11 mouse cellular contexts compared by ENCODE assay signal in genomic region chrX:57304784-57305287, GRCm38 (mm10). TPM values are rescaled to one million over a fixed set of nuclear protein-coding genes. Genes with fewer than 3 reads are reported as not detected.
DNase-seq lines count a peak whose midpoint lies in the region; ATAC-seq and TF ChIP-seq lines count a peak whose summit lies in the region.
"Had no signal": no experiment of that assay in that cellular context is flagged by ENCODE, and none has a peak within 500 bp of the region (broad histone marks: within the 10 kb centered on the region; RNA-seq: fewer than 3 reads in every experiment).

No protein-coding gene starts in this region.

- no peaks in the 10 kb centered on the region for H3K9me3 ChIP-seq in forebrain, embryonic 10.5 days

- H3K27me3 ChIP-seq in kidney, adult 2 months (replicated peaks; ENCODE audit: control insufficient read depth, insufficient read depth, low read length) = no peaks in the 10 kb centered on the region
- no peaks in the 10 kb centered on the region for H3K27me3 ChIP-seq in forebrain, embryonic 10.5 days (ENCODE audit: poor library complexity, severe bottlenecking)

- no peak for TF ChIP-seq CTCF in kidney, adult 2 months (conservative IDR thresholded peaks at IDR 0.05; ENCODE audit: insufficient read depth, insufficient read length, low read depth, low read length)
- TF ChIP-seq CTCF in bone marrow, adult 2 months (IDR thresholded peaks at IDR 0.05; ENCODE audit: control insufficient read depth, insufficient read depth, low read length) = no peak

- H3K4me3 ChIP-seq in kidney, adult 2 months (ENCODE audit: insufficient read depth, low read depth, low read length) = no peak overlapping the region
- no peak overlapping the region for H3K4me3 ChIP-seq in bone marrow, adult 2 months (replicated peaks; ENCODE audit: control insufficient read depth, low read depth, low read length)
- H3K4me3 ChIP-seq in forebrain, embryonic 10.5 days = no peak overlapping the region

- H3K36me3 ChIP-seq in kidney, adult 2 months (ENCODE audit: control insufficient read depth, insufficient read depth, low read length) = no peaks in the 10 kb centered on the region
- no peaks in the 10 kb centered on the region for H3K36me3 ChIP-seq in forebrain, embryonic 10.5 days (replicated peaks)

- 83% methylated on average over 3 of the region's 3 CpGs for WGBS in kidney, adult 2 months
- 17% methylated on average over 3 of the region's 3 CpGs for WGBS in bone marrow, adult 2 months
- 93% methylated on average over 3 of the region's 3 CpGs for WGBS in forebrain, embryonic 10.5 days

- ATAC-seq in monocyte, adult 5-6 weeks (replicated peaks; ENCODE audit: insufficient number of reproducible peaks, low FRiP score, low TSS enrichment, poor library complexity, severe bottlenecking) = peak; percentile 80

- no peak overlapping the region for H3K27ac ChIP-seq in kidney, adult 2 months (ENCODE audit: insufficient read depth, low read depth, low read length)
- peak overlapping the region; percentile 81 for H3K27ac ChIP-seq in bone marrow, adult 2 months (ENCODE audit: control insufficient read depth, insufficient read depth, low read depth, low read length, poor library complexity)
- H3K27ac ChIP-seq in forebrain, embryonic 10.5 days = no peak overlapping the region

- TF ChIP-seq POLR2A in kidney, adult 2 months (IDR thresholded peaks at IDR 0.05; ENCODE audit: low read depth, low read length) = no peak
- TF ChIP-seq POLR2A in bone marrow, adult 2 months (IDR thresholded peaks at IDR 0.05; ENCODE audit: borderline replicate concordance, control insufficient read depth, low read depth, low read length) = no peak

- DNase-seq in kidney, adult 2 months = peak; percentile 12
- DNase-seq in kidney, adult 11 months = no peak
- DNase-seq in thymus, postnatal 14 days = peak; percentile 66
- no peak for DNase-seq in ovary, adult 18-20 months (ENCODE audit: low spot score)
- DNase-seq in forebrain, embryonic 10.5 days (ENCODE audit: extremely low spot score, low spot score) = no peak
- no peak for DNase-seq in c-Kit-positive CD71-positive TER-119-positive erythroid progenitor cells, embryonic 14.5 days (ENCODE audit: low spot score)
- DNase-seq: adrenal gland, postnatal 10 days; cerebellum, postnatal 36 days; lung, embryonic 14.5 days had no signal

- H3K4me1 ChIP-seq in kidney, adult 2 months (ENCODE audit: control insufficient read depth, insufficient read depth, low read length) = no peaks in the 10 kb centered on the region
- H3K4me1 ChIP-seq in bone marrow, adult 2 months (ENCODE audit: control insufficient read depth, insufficient read depth, low read length) = peaks cover 2% of the 10 kb centered on the region; the same call in 1 of the 2 replicates
- H3K4me1 ChIP-seq in forebrain, embryonic 10.5 days = no peaks in the 10 kb centered on the region; the same call in 1 of the 2 replicates

RNA-seq across cellular contexts. Expression of gene Arhgef6, which starts 33.7 kb away (rescaled TPM):
- 9.4 and 11.2 TPM in 2 replicates for polyA plus RNA-seq in kidney, adult 2 months (2012; rRNA removed)
- 14.0 and 30.7 TPM in 2 replicates for polyA plus RNA-seq in bone marrow, adult 2 months (2011; ENCODE audit: insufficient read depth, insufficient read length, low replicate concordance, missing spikeins)
- total RNA-seq in monocyte, adult 5-6 weeks (2017) = 98.9 to 155 TPM (median 105 TPM) in 3 replicates
- polyA plus RNA-seq in forebrain, embryonic 10.5 days (2016; fragmentation: Nextera tagmentation; extraction: Ambion mirVana) = 2.8 and 3.0 TPM in 2 replicates

Comparison
In these comparisons a context has a peak if more than half of its experiments do, and no peak if none do; other contexts are left out.
1. DNase-seq: peak in kidney, adult 2 months (single experiment) and thymus, postnatal 14 days (single experiment); none in kidney, adult 11 months (single experiment), ovary, adult 18-20 months (single experiment), forebrain, embryonic 10.5 days (single experiment) and c-Kit-positive CD71-positive TER-119-positive erythroid progenitor cells, embryonic 14.5 days (single experiment).